Mouse (Mus musculus): ENCODE measurements around the gene Tpp1. TPM values are rescaled to one million over a fixed set of nuclear protein-coding genes. Genes with fewer than 3 reads are reported as not detected.

The Tpp1 gene
- total and polyA plus RNA-seq, 3 experiments = 42.1 to 66.1 (median 50.3) TPM

GRCm38 (mm10) chr7:105769959-105770358, 17.9 kb upstream of the Tpp1 start:
- Histone ChIP-seq H3K27me3 (ENCODE audit: control insufficient read depth, insufficient read depth, low read length) (no peaks in the 10 kb centered on the region), H3K9ac (ENCODE audit: low read depth, low read length) (no peak overlapping the region), H3K36me3 (ENCODE audit: control insufficient read depth, insufficient read depth, low read length) (peaks cover 18% of the 10 kb centered on the region), H3K79me2 (replicated peaks; ENCODE audit: control insufficient read depth, insufficient read depth, low read length) (no peaks in the 10 kb centered on the region), H3K27ac (no peak overlapping the region), H3K4me3 (no peak overlapping the region), H3K4me1 (ENCODE audit: control insufficient read depth, insufficient read depth, low read length) (peaks cover 13% of the 10 kb centered on the region)
- DNase-seq = peak in 1 of 2 experiments; percentile 57
- no peak for TF ChIP-seq CTCF (IDR thresholded peaks at IDR 0.05)
- no peak for TF ChIP-seq EP300 (IDR thresholded peaks at IDR 0.05; ENCODE audit: insufficient read depth, low read depth, low read length)
- TF ChIP-seq POLR2A (IDR thresholded peaks at IDR 0.05; ENCODE audit: insufficient read depth, low read depth, low read length) = no peak
- WGBS = 38% methylated on average over 3 of the region's 3 CpGs
- intact Hi-C loops (cut with DNase I) = loop anchor here (5.0 kb wide), 1 partner anchor 32 kb away; no protein-coding TSS in a partner anchor

GRCm38 (mm10) chr7:105767729-105768165, 15.7 kb upstream of the Tpp1 start:
- H3K27ac ChIP-seq = peak overlapping the region; percentile 36
- peak in 1 of 2 experiments; percentile 39 for DNase-seq
- intact Hi-C loops (cut with DNase I) = loop anchor here (5.0 kb wide), 1 partner anchor 35 kb away; no protein-coding TSS in a partner anchor
- no peak overlapping the region for H3K4me3 ChIP-seq
- H3K36me3 ChIP-seq (ENCODE audit: control insufficient read depth, insufficient read depth, low read length) = peaks cover 18% of the 10 kb centered on the region
- H3K9ac ChIP-seq (ENCODE audit: low read depth, low read length) = 0 out of 2 replicates have a peak overlapping the region, but pooled peaks have one; percentile 1
- H3K4me1 ChIP-seq (ENCODE audit: control insufficient read depth, insufficient read depth, low read length) = peaks cover 10% of the 10 kb centered on the region
- no peaks in the 10 kb centered on the region for H3K79me2 ChIP-seq (replicated peaks; ENCODE audit: control insufficient read depth, insufficient read depth, low read length)
- 0 out of 2 replicates have a peak, but pooled peaks have one; percentile 26 for TF ChIP-seq EP300 (IDR thresholded peaks at IDR 0.05; ENCODE audit: insufficient read depth, low read depth, low read length)
- TF ChIP-seq POLR2A (IDR thresholded peaks at IDR 0.05; ENCODE audit: insufficient read depth, low read depth, low read length) = no peak
- no peak for TF ChIP-seq CTCF (IDR thresholded peaks at IDR 0.05)
- no peaks in the 10 kb centered on the region for H3K27me3 ChIP-seq (ENCODE audit: control insufficient read depth, insufficient read depth, low read length)
- WGBS = 33% methylated on average over 6 of the region's 6 CpGs

GRCm38 (mm10) chr7:105764331-105764730, 12.3 kb upstream of the Tpp1 start:
- intact Hi-C loops (cut with DNase I) = no loop called here
- no peak for TF ChIP-seq CTCF (IDR thresholded peaks at IDR 0.05)
- no peak for TF ChIP-seq POLR2A (IDR thresholded peaks at IDR 0.05; ENCODE audit: insufficient read depth, low read depth, low read length)
- no peak for TF ChIP-seq EP300 (IDR thresholded peaks at IDR 0.05; ENCODE audit: insufficient read depth, low read depth, low read length)
- H3K36me3 ChIP-seq (ENCODE audit: control insufficient read depth, insufficient read depth, low read length) = peaks cover 8% of the 10 kb centered on the region
- no peak overlapping the region for H3K9ac ChIP-seq (ENCODE audit: low read depth, low read length)
- 92% methylated on average over 11 of the region's 11 CpGs for WGBS
- peaks cover 8% of the 10 kb centered on the region for H3K4me1 ChIP-seq (ENCODE audit: control insufficient read depth, insufficient read depth, low read length)
- no peak overlapping the region for H3K4me3 ChIP-seq
- H3K27me3 ChIP-seq (ENCODE audit: control insufficient read depth, insufficient read depth, low read length) = no peaks in the 10 kb centered on the region
- no peak for DNase-seq
- H3K27ac ChIP-seq = no peak overlapping the region
- H3K79me2 ChIP-seq (replicated peaks; ENCODE audit: control insufficient read depth, insufficient read depth, low read length) = no peaks in the 10 kb centered on the region

GRCm38 (mm10) chr7:105762517-105763270, 10.7 kb upstream of the Tpp1 start:
- intact Hi-C loops (cut with DNase I) = no loop called here
- 60% methylated on average over 55 of the region's 55 CpGs for WGBS
- Histone ChIP-seq H3K36me3 (ENCODE audit: control insufficient read depth, insufficient read depth, low read length) (peaks cover 2% of the 10 kb centered on the region), H3K4me1 (ENCODE audit: control insufficient read depth, insufficient read depth, low read length) (peaks cover 4% of the 10 kb centered on the region), H3K79me2 (replicated peaks; ENCODE audit: control insufficient read depth, insufficient read depth, low read length) (no peaks in the 10 kb centered on the region), H3K4me3 (no peak overlapping the region), H3K27me3 (ENCODE audit: control insufficient read depth, insufficient read depth, low read length) (no peaks in the 10 kb centered on the region), H3K27ac (no peak overlapping the region), H3K9ac (ENCODE audit: low read depth, low read length) (no peak overlapping the region)
- TF ChIP-seq CTCF (IDR thresholded peaks at IDR 0.05) (no peak), EP300 (IDR thresholded peaks at IDR 0.05; ENCODE audit: insufficient read depth, low read depth, low read length) (no peak), POLR2A (IDR thresholded peaks at IDR 0.05; ENCODE audit: insufficient read depth, low read depth, low read length) (no peak)
- no peak for DNase-seq

- no peaks in the 10 kb centered on the region for H3K79me2 ChIP-seq (replicated peaks; ENCODE audit: control insufficient read depth, insufficient read depth, low read length)
- no peak for DNase-seq
- no peak overlapping the region for H3K9ac ChIP-seq (ENCODE audit: low read depth, low read length)
- H3K4me1 ChIP-seq (ENCODE audit: control insufficient read depth, insufficient read depth, low read length) = no peaks in the 10 kb centered on the region
- intact Hi-C loops (cut with DNase I) = no loop called here
- 49% methylated on average over 51 of the region's 51 CpGs for WGBS
- H3K36me3 ChIP-seq (ENCODE audit: control insufficient read depth, insufficient read depth, low read length) = no peaks in the 10 kb centered on the region; the same call in 1 of the 2 replicates
- TF ChIP-seq CTCF (IDR thresholded peaks at IDR 0.05) (no peak), EP300 (IDR thresholded peaks at IDR 0.05; ENCODE audit: insufficient read depth, low read depth, low read length) (no peak), POLR2A (IDR thresholded peaks at IDR 0.05; ENCODE audit: insufficient read depth, low read depth, low read length) (no peak)
- no peaks in the 10 kb centered on the region for H3K27me3 ChIP-seq (ENCODE audit: control insufficient read depth, insufficient read depth, low read length)
- no peak overlapping the region for H3K4me3 ChIP-seq
- no peak overlapping the region for H3K27ac ChIP-seq
These were observed 9.9 kb upstream of the Tpp1 start for GRCm38 (mm10) chr7:105761813-105762484.
